Mouse (Mus musculus) CH12.LX (cell line): ENCODE measurements around the gene Mesp2. TPM values are rescaled to one million over a fixed set of nuclear protein-coding genes. Genes with fewer than 3 reads are reported as not detected.

Source experiments
- DNase-seq: peaks from one replicate; pipeline ENCODE4 v3.0.0-alpha.2; 2013; ENCODE audit errors: extremely low read depth
- H3K27ac ChIP-seq: 2 replicates; pipeline ENCODE4 v1.5.1; 2012; ENCODE audit warnings: low read depth, mild to moderate bottlenecking, control low read depth, moderate library complexity; ENCODE audit not compliant: insufficient read depth
- H3K27me3 ChIP-seq: replicated peaks from 2 replicates; pipeline ENCODE3; 2012; ENCODE audit warnings: inconsistent platforms
- H3K36me3 ChIP-seq, 2 experiments: replicated peaks in 1 of 2; 2 replicates each; pipeline versions ENCODE3 to v1.6.1; 2012; ENCODE audit warnings: inconsistent platforms in 1 of 2, low read length in 1 of 2, mild to moderate bottlenecking in 1 of 2, mixed read lengths in 1 of 2, moderate library complexity in 1 of 2; ENCODE audit not compliant: control insufficient read depth in 1 of 2, insufficient read depth in 1 of 2
- H3K4me1 ChIP-seq, 2 experiments: 2 replicates each; pipeline ENCODE4 v1.6.1; 2012; ENCODE audit warnings: inconsistent platforms in 1 of 2, moderate library complexity in 1 of 2; ENCODE audit not compliant: insufficient read depth in 2 of 2, control insufficient read depth in 1 of 2
- H3K4me2 ChIP-seq: 2 replicates; pipeline ENCODE4 v1.6.1; 2012; ENCODE audit warnings: low read depth, mild to moderate bottlenecking, control low read depth; ENCODE audit not compliant: poor library complexity, insufficient read depth, severe bottlenecking
- H3K4me3 ChIP-seq, 3 experiments: fragments of 150-350 bp in 1 of 3; sonication (generic) in 1 of 3; replicated peaks in 1 of 3; 2 replicates each; pipeline versions ENCODE3 to v1.5.1; 2011 to 2012; ENCODE audit warnings: low read depth in 2 of 3, low read length in 2 of 3, mild to moderate bottlenecking in 2 of 3, moderate library complexity in 2 of 3, control low read depth in 1 of 3, improper control_type of control experiment in 1 of 3, inconsistent platforms in 1 of 3, mixed read lengths in 1 of 3; ENCODE audit not compliant: poor library complexity in 1 of 3
- H3K79me2 ChIP-seq: replicated peaks from 2 replicates; pipeline ENCODE4 v1.6.1; 2012; ENCODE audit warnings: mild to moderate bottlenecking, moderate library complexity; ENCODE audit not compliant: control insufficient read depth, poor library complexity, insufficient read depth, severe bottlenecking; ENCODE audit errors: extremely low read depth
- H3K9ac ChIP-seq: 2 replicates; pipeline ENCODE4 v1.6.1; 2012; ENCODE audit warnings: low read depth, mild to moderate bottlenecking, control low read depth, moderate library complexity; ENCODE audit not compliant: insufficient read depth
- H3K9me3 ChIP-seq: replicated peaks from 2 replicates; pipeline ENCODE3; 2012; ENCODE audit warnings: low read length, inconsistent platforms, mixed read lengths
- BHLHE40 ChIP-seq: IDR thresholded peaks from 2 replicates; pipeline ENCODE4 v1.6.1; 2011; ENCODE audit warnings: mild to moderate bottlenecking, low read depth, low read length, improper control_type of control experiment
- CHD2 ChIP-seq: IDR thresholded peaks from 2 replicates; pipeline ENCODE4 v1.6.1; 2011; ENCODE audit warnings: low read length, improper control_type of control experiment
- CTCF ChIP-seq, 2 experiments: IDR thresholded peaks in 1 of 2; conservative IDR thresholded peaks in 1 of 2; 2 replicates each; pipeline ENCODE4 v1.5.1; 2011 to 2012; ENCODE audit warnings: low read depth in 2 of 2, low read length in 2 of 2, improper control_type of control experiment in 1 of 2, inconsistent platforms in 1 of 2, mild to moderate bottlenecking in 1 of 2, moderate library complexity in 1 of 2
- E2F4 ChIP-seq: IDR thresholded peaks from 2 replicates; pipeline ENCODE4 v1.6.1; 2011; ENCODE audit warnings: low read depth, low read length, improper control_type of control experiment; ENCODE audit not compliant: insufficient replicate concordance
- ELF1 ChIP-seq: IDR thresholded peaks from 2 replicates; pipeline ENCODE4 v1.6.1; 2014; ENCODE audit warnings: low read depth, mild to moderate bottlenecking, inconsistent platforms, low read length, improper control_type of control experiment
- EP300 ChIP-seq: IDR thresholded peaks from 2 replicates; pipeline ENCODE4 v1.6.1; 2011; ENCODE audit warnings: low read length, improper control_type of control experiment
- ETS1 ChIP-seq: conservative IDR thresholded peaks from 2 replicates; pipeline ENCODE4 v1.6.1; 2012; ENCODE audit warnings: low read depth, mild to moderate bottlenecking, inconsistent platforms, low read length, improper control_type of control experiment, moderate library complexity
- GABPA ChIP-seq: IDR thresholded peaks from 2 replicates; pipeline ENCODE4 v1.6.1; 2012; ENCODE audit warnings: low read depth, low read length, improper control_type of control experiment, inconsistent platforms; ENCODE audit not compliant: insufficient replicate concordance
- JUND ChIP-seq: conservative IDR thresholded peaks from 2 replicates; pipeline ENCODE4 v1.6.1; 2011; ENCODE audit warnings: low read depth, low read length, improper control_type of control experiment
- MAFK ChIP-seq: IDR thresholded peaks from 2 replicates; pipeline ENCODE4 v1.6.1; 2011; ENCODE audit warnings: low read length, improper control_type of control experiment; ENCODE audit not compliant: insufficient replicate concordance
- MAX ChIP-seq: IDR thresholded peaks from 2 replicates; pipeline ENCODE4 v1.6.1; 2011; ENCODE audit warnings: low read length, improper control_type of control experiment
- MAZ ChIP-seq: IDR thresholded peaks from 2 replicates; pipeline ENCODE4 v1.6.1; 2012; ENCODE audit warnings: low read depth, mild to moderate bottlenecking, inconsistent platforms, low read length, improper control_type of control experiment, moderate library complexity
- MXI1 ChIP-seq: IDR thresholded peaks from 2 replicates; pipeline ENCODE4 v1.6.1; 2011; ENCODE audit warnings: mild to moderate bottlenecking, low read depth, low read length, improper control_type of control experiment
- NELFE ChIP-seq: IDR thresholded peaks from 2 replicates; pipeline ENCODE4 v1.6.1; 2011; ENCODE audit warnings: low read depth, low read length, improper control_type of control experiment
- RAD21 ChIP-seq: IDR thresholded peaks from 2 replicates; pipeline ENCODE4 v1.6.1; 2011; ENCODE audit warnings: low read depth, mild to moderate bottlenecking, low read length, improper control_type of control experiment, moderate library complexity
- SMC3 ChIP-seq: IDR thresholded peaks from 2 replicates; pipeline ENCODE4 v1.6.1; 2011; ENCODE audit warnings: low read depth, low read length, improper control_type of control experiment
- UBTF ChIP-seq: IDR thresholded peaks from 2 replicates; pipeline ENCODE4 v1.6.1; 2012; ENCODE audit warnings: low read depth, mild to moderate bottlenecking, inconsistent platforms, low read length, improper control_type of control experiment, moderate library complexity
- USF1 ChIP-seq: IDR thresholded peaks from 2 replicates; pipeline ENCODE4 v1.6.1; 2014; ENCODE audit warnings: low read depth, mild to moderate bottlenecking, inconsistent platforms, low read length, improper control_type of control experiment
- USF2 ChIP-seq: conservative IDR thresholded peaks from 2 replicates; pipeline ENCODE4 v1.6.1; 2011; ENCODE audit warnings: low read depth, low read length, improper control_type of control experiment
- ZC3H11A ChIP-seq: IDR thresholded peaks from 2 replicates; pipeline ENCODE4 v1.6.1; 2012; ENCODE audit warnings: low read depth, mild to moderate bottlenecking, inconsistent platforms, low read length, improper control_type of control experiment
- ZKSCAN1 ChIP-seq: IDR thresholded peaks from 2 replicates; pipeline ENCODE4 v1.6.1; 2012; ENCODE audit warnings: low read depth, inconsistent platforms, low read length, improper control_type of control experiment, borderline replicate concordance
- ZMIZ1 ChIP-seq: IDR thresholded peaks from 2 replicates; pipeline ENCODE4 v1.6.1; 2012; ENCODE audit warnings: low read depth, mild to moderate bottlenecking, inconsistent platforms, low read length, improper control_type of control experiment
- dilution Hi-C: fragments of 300-500 bp; cut with MboI; formaldehyde crosslinking; loops from 2 replicates; pipeline ENCODE4 v1.14.3; 2020; ENCODE audit warnings: low sequenced_read_pairs; ENCODE audit not compliant: extremely low pct_unique_long_range_greater_than_20kb, extremely low pct_ligation_motif_present
- in situ Hi-C: fragments of 300-500 bp; cut with MboI; formaldehyde crosslinking; loops from 3 replicates; pipeline ENCODE4 v1.14.3; 2019; ENCODE audit warnings: low sequenced_read_pairs, low pct_ligation_motif_present, low pct_unique_long_range_greater_than_20kb, mixed read lengths
- polyA plus RNA-seq: library from polyadenylated mRNA; unstranded; fragments of >175 nt; gene quantifications from 2 replicates; pipeline ENCODE4 v1.2.1, GENCODE M21; 2012; ENCODE audit warnings: low read depth; ENCODE audit not compliant: insufficient read length
- total RNA-seq, 2 experiments: library from RNA; depleted of rRNA; stranded (reverse); fragments of 300-350 nt in 1 of 2; fragments of >200 nt in 1 of 2; gene quantifications; 2 replicates each; pipeline ENCODE4 v1.2.3; 2012 to 2014

The Mesp2 gene
- total and polyA plus RNA-seq, 3 experiments, result not detected

DNA sequence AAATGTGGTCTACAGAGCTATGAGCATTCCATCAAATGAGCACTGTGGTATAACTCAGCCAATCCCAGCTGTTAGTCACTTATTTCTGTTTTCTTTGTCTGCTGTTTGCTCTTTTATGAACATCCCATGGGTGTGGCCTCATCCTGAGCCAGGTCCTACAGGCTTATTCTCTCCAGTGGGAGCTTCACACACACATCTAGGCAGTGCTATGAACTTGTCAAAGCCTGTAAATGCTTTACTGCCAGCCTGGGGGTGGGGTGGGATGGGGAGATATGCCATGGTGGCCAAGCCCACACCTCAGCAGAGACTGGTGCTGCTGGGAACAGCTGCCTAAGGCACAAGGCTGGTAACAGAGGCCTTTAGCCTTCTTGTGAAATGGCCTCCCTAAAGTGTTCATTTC is 22.5 kb downstream of the Mesp2 start:
- H3K9me3 ChIP-seq, result no peaks in the 10 kb centered on the region
- no peak overlapping the region for H3K27ac ChIP-seq
- no peaks in the 10 kb centered on the region for H3K79me2 ChIP-seq
- H3K9ac ChIP-seq, result no peak overlapping the region
- DNase-seq, result no peak
- H3K27me3 ChIP-seq, result peaks cover 5% of the 10 kb centered on the region
- dilution Hi-C loops (no loop called here), in situ Hi-C loops (no loop called here)
- no peak overlapping the region for H3K4me2 ChIP-seq
- no peak for TF ChIP-seq MAX
- TF ChIP-seq ZKSCAN1, result no peak
- TF ChIP-seq ETS1, result no peak
- TF ChIP-seq JUND, result no peak
- TF ChIP-seq CTCF (conservative IDR thresholded peaks at IDR 0.05 in 1 of 2, IDR thresholded peaks at IDR 0.05 in 1 of 2; ENCODE audit: low read depth in 2 of 2, low read length in 2 of 2), result no peak
- TF ChIP-seq ZMIZ1, result no peak
- no peak for TF ChIP-seq NELFE
- TF ChIP-seq USF1, result no peak
- TF ChIP-seq EP300, result no peak
- no peak for TF ChIP-seq CHD2
- TF ChIP-seq MAFK, result no peak
- TF ChIP-seq BHLHE40, result no peak
- TF ChIP-seq E2F4, result no peak
- no peak overlapping the region for H3K4me3 ChIP-seq
- no peaks in the 10 kb centered on the region for H3K4me1 ChIP-seq
- H3K36me3 ChIP-seq, result no peaks in the 10 kb centered on the region

GRCm38 (mm10) chr7:79835196-79835595 is 24.7 kb downstream of the Mesp2 start:
- no peaks in the 10 kb centered on the region for H3K4me1 ChIP-seq
- TF ChIP-seq ELF1 (no peak), GABPA (no peak), E2F4 (no peak), CHD2 (no peak), MAZ (no peak), MXI1 (no peak), SMC3 (no peak), USF2 (no peak), ZC3H11A (no peak), UBTF (no peak), RAD21 (no peak), ZMIZ1 (no peak)
- in situ Hi-C loops, result no loop called here

More at GRCm38 (mm10) chr7:79835196-79835595, 24.7 kb downstream of the Mesp2 start:
- H3K27ac ChIP-seq, result no peak overlapping the region
- H3K79me2 ChIP-seq, result no peaks in the 10 kb centered on the region
- H3K27me3 ChIP-seq, result peaks cover 16% of the 10 kb centered on the region
- H3K9ac ChIP-seq, result no peak overlapping the region
- H3K4me3 ChIP-seq, result no peak overlapping the region
- H3K36me3 ChIP-seq, result no peaks in the 10 kb centered on the region
- no peak overlapping the region for H3K4me2 ChIP-seq
- no peak for DNase-seq
- dilution Hi-C loops, result no loop called here
- no peaks in the 10 kb centered on the region for H3K9me3 ChIP-seq
